Mouse (Mus musculus): ENCODE results near the gene Unc13b.

DNA sequence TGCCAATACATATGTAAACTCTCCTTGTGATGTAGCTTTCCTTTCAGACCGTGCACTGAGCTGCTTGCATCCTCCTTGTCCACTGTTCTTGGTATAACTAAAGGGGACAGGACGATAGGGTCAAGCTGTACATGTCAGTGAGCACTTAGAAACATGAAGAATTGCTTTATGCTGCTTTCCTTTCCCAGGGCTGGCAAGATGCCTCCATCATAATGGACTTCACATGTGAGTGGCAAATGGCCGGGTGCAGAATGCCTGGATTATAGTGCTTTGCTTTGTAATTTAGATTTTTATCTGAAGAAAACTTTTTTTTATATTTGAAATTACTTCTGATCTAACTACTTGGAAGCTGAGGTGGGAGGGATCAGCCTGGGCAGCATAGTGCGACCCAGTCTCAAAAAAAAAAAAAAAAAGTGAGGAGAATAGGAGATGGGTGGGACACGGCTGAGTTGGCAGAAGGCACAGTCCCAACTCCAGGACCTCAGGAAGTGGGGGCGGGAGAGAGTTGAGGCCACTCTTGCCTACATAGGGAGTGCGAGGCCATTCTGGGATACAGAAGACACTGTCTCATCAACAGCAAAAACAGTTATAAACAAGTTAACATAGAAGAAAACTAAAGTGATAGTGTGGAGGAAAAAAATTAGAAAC is 19.4 kb downstream of the Unc13b start:
- TF ChIP-seq POLR2A (IDR thresholded peaks at IDR 0.05; ENCODE audit: low read depth, low read length), result no peak
- TF ChIP-seq CTCF (IDR thresholded peaks at IDR 0.05; ENCODE audit: borderline replicate concordance, insufficient read depth, low read length), result no peak
